Mouse (Mus musculus) E14TG2a.4 (cell line): ENCODE measurements around the gene Fmnl2.

Source experiments
- CTCF ChIP-seq: conservative IDR thresholded peaks from 2 replicates; pipeline ENCODE4 v1.5.1; 2014; ENCODE audit warnings: low read length
- NANOG ChIP-seq: IDR thresholded peaks from 2 replicates; pipeline ENCODE4 v1.6.1; 2014; ENCODE audit warnings: borderline replicate concordance, low read length, mixed read lengths
- POU5F1 ChIP-seq: IDR thresholded peaks from 2 replicates; pipeline ENCODE4 v1.6.1; 2014; ENCODE audit warnings: low read length, borderline replicate concordance

DNA sequence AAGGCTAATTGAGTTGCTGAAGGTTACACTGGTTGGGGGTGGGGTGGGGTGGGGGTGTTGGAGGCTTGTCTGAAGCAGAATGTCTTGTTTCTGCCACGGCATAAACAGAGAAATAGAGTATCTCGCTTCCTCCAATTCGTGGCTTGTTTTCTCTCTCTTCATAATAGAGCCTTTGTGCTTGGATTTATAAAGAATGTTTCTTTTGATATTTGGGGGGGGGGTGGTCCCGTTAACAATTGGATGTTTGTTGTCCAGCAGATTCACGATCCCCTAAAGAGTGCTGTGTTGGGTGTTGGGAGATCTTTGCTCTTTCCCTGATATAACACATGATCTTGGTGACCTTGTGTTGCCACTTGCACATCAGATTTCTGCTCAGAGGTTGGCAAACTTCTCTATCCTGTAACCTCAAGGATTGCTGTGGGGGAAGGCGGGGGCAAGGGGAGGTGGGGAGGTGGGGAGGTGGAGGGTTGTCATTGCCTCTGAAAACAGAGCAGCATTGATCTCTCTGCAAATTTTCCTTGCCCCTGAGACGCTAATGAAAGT, 106.8 kb downstream of the Fmnl2 start:
- TF ChIP-seq CTCF (no peak), NANOG (no peak), POU5F1 (no peak)
